Mouse (Mus musculus) right cerebral cortex, postnatal 4 days (tissue): ENCODE measurements around the gene Limd1.

ENCODE experiments used
- DNase-seq: peaks from one replicate; pipeline ENCODE4 v3.0.0-alpha.2; 2022

Gene Limd1

GRCm38 (mm10) chr9:123478586-123479195 is at the start of gene Limd1:
Limd1 (plus strand) TSS chr9:123478706.
- DNase-seq: peak; percentile 43

GRCm38 (mm10) chr9:123429863-123430262 is 48.6 kb upstream of the Limd1 start:
- DNase-seq: no peak

- no peak for DNase-seq
Measured at GRCm38 (mm10) chr9:123430973-123431372, 47.5 kb upstream of the Limd1 start.

- no peak for DNase-seq
Measured at GRCm38 (mm10) chr9:123438223-123438622, 40.3 kb upstream of the Limd1 start.

GRCm38 (mm10) chr9:123440230-123441058 is 38.1 kb upstream of the Limd1 start:
- DNase-seq: peak; percentile 13

GRCm38 (mm10) chr9:123447101-123447500 is 31.4 kb upstream of the Limd1 start:
- peak; percentile 36 for DNase-seq

GRCm38 (mm10) chr9:123448594-123448993 is 29.9 kb upstream of the Limd1 start:
- no peak for DNase-seq

GRCm38 (mm10) chr9:123450174-123450573 is 28.3 kb upstream of the Limd1 start:
- peak; percentile 72 for DNase-seq

GRCm38 (mm10) chr9:123451772-123452171 is 26.7 kb upstream of the Limd1 start:
- no peak for DNase-seq

- DNase-seq: no peak
Measured at GRCm38 (mm10) chr9:123456634-123457602, 21.6 kb upstream of the Limd1 start.

- no peak for DNase-seq
Measured at GRCm38 (mm10) chr9:123457603-123458002, 20.9 kb upstream of the Limd1 start.

- DNase-seq: peak; percentile 16
Measured at GRCm38 (mm10) chr9:123467141-123467620, 11.3 kb upstream of the Limd1 start.

- DNase-seq: no peak
Measured at GRCm38 (mm10) chr9:123468406-123469085, 10.0 kb upstream of the Limd1 start.

- DNase-seq: no peak
Measured at GRCm38 (mm10) chr9:123469087-123469486, 9.4 kb upstream of the Limd1 start.

GRCm38 (mm10) chr9:123473377-123473776 is 5.1 kb upstream of the Limd1 start:
- DNase-seq: no peak

- DNase-seq: no peak
Measured at GRCm38 (mm10) chr9:123475569-123475968, 2.9 kb upstream of the Limd1 start.

GRCm38 (mm10) chr9:123478031-123478585 is 398 bp upstream of the Limd1 start:
- no peak for DNase-seq

GRCm38 (mm10) chr9:123479196-123479669 is 727 bp downstream of the Limd1 start:
- DNase-seq: no peak

GRCm38 (mm10) chr9:123479876-123480252 is 1.4 kb downstream of the Limd1 start:
- no peak for DNase-seq

GRCm38 (mm10) chr9:123480253-123480921 is 1.9 kb downstream of the Limd1 start:
- DNase-seq: no peak

- no peak for DNase-seq
Measured at GRCm38 (mm10) chr9:123481136-123481535, 2.6 kb downstream of the Limd1 start.
